Mouse (Mus musculus): ENCODE data around the gene Tefm. TPM values are rescaled to one million over a fixed set of nuclear protein-coding genes. Genes with fewer than 3 reads are reported as not detected.

The Tefm gene
- polyA plus RNA-seq, 1 experiment from 2014 or later = 25.4 TPM

DNA sequence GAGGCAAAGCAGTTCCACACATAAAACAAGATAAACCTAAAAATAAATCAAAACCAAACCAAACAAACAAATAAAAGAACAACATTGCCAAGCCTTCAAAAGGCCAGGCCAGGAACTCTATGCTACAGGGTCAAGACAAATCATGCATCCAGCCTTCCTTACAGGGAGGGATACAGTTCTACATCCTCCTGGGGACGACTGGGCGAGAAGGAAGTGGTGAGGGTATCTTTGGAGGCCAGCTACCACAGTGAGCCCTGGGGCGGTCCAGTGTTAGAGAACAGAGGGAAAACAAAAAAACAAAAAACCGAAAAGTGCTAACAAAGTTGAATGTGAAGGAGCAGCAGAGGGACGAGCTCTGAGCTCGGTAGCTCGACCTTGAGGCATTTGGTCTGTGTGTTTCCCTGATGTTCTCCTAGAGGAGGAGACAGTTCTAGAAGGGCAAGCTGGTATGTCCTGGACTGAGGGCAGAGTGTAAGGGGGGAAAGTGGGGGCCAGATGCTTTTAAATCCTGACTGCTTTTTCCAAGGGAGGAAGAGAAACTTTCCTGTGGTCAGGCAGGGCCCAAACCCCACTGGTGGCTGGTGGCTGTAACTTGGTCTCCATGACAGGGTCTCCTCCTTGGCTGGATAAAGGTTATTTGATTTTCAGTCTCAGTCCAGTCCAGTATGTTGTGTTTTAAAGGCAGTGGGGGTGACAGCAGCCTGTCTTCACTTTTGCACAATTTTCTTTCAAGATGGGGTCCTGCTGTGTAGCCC is 21.6 kb upstream of the Tefm start:
- Histone ChIP-seq H3K4me3 (replicated peaks; ENCODE audit: low read depth, low read length) (no peak overlapping the region), H3K27ac (replicated peaks; ENCODE audit: low read depth, low read length) (no peak overlapping the region), H3K36me3 (ENCODE audit: control insufficient read depth, insufficient read depth, low read length) (no peaks in the 10 kb centered on the region), H3K4me1 (ENCODE audit: control insufficient read depth, insufficient read depth, low read length) (no peaks in the 10 kb centered on the region), H3K4me2 (ENCODE audit: low read length) (no peak overlapping the region), H3K9me3 (ENCODE audit: control insufficient read depth, low read length) (no peaks in the 10 kb centered on the region), H3K9ac (replicated peaks; ENCODE audit: low read length) (no peak overlapping the region), H3K27me3 (ENCODE audit: control insufficient read depth, insufficient read depth, low read length) (no peaks in the 10 kb centered on the region)
- 78% methylated on average over 7 of the region's 7 CpGs for WGBS
- DNase-seq (no peak), ATAC-seq (ENCODE audit: low FRiP score, low TSS enrichment) (no peak)

GRCm38 (mm10) chr11:80161041-80161440 is 19.1 kb upstream of the Tefm start:
- Histone ChIP-seq H3K9me3 (ENCODE audit: control insufficient read depth, low read length) (no peaks in the 10 kb centered on the region), H3K27me3 (ENCODE audit: control insufficient read depth, insufficient read depth, low read length) (no peaks in the 10 kb centered on the region), H3K4me1 (ENCODE audit: control insufficient read depth, insufficient read depth, low read length) (no peaks in the 10 kb centered on the region), H3K9ac (replicated peaks; ENCODE audit: low read length) (no peak overlapping the region), H3K4me3 (replicated peaks; ENCODE audit: low read depth, low read length) (no peak overlapping the region), H3K36me3 (ENCODE audit: control insufficient read depth, insufficient read depth, low read length) (no peaks in the 10 kb centered on the region), H3K27ac (replicated peaks; ENCODE audit: low read depth, low read length) (no peak overlapping the region), H3K4me2 (ENCODE audit: low read length) (no peak overlapping the region)
- DNase-seq (no peak), ATAC-seq (ENCODE audit: low FRiP score, low TSS enrichment) (no peak)
- WGBS = 82% methylated on average over 4 of the region's 4 CpGs

DNA sequence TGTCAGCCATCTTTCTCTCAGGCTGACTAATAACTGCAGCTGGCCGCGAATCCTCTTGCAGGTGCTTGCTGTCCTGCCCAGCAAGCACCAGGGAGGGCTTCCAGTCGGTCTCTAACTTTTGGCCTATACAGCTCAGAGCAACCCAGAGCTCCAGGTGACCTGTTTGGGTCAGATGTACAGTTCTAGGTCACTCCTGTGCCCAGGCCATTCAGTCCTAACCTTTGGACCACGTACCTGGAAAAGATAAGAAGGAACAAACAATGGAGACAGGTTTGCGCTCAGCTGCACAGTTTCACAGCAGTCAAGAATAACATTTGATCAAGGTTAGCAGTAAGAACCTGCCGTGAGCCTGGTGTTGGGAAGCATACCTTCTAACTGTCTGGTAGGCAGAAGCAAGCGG is 17.0 kb upstream of the Tefm start:
- DNase-seq (no peak), ATAC-seq (ENCODE audit: low FRiP score, low TSS enrichment) (no peak)
- WGBS = 83% methylated on average over 7 of the region's 7 CpGs
- H3K4me2 ChIP-seq (ENCODE audit: low read length) = no peak overlapping the region
- H3K9me3 ChIP-seq (ENCODE audit: control insufficient read depth, low read length) = no peaks in the 10 kb centered on the region
- H3K9ac ChIP-seq (replicated peaks; ENCODE audit: low read length) = no peak overlapping the region
- 0 out of 2 replicates have a peak, but pooled peaks cover under 1% of the 10 kb centered on the region for H3K4me1 ChIP-seq (ENCODE audit: control insufficient read depth, insufficient read depth, low read length)
- no peaks in the 10 kb centered on the region for H3K36me3 ChIP-seq (ENCODE audit: control insufficient read depth, insufficient read depth, low read length)
- peaks cover 19% of the 10 kb centered on the region for H3K27me3 ChIP-seq (ENCODE audit: control insufficient read depth, insufficient read depth, low read length)
- no peak overlapping the region for H3K4me3 ChIP-seq (replicated peaks; ENCODE audit: low read depth, low read length)
- no peak overlapping the region for H3K27ac ChIP-seq (replicated peaks; ENCODE audit: low read depth, low read length)

DNA sequence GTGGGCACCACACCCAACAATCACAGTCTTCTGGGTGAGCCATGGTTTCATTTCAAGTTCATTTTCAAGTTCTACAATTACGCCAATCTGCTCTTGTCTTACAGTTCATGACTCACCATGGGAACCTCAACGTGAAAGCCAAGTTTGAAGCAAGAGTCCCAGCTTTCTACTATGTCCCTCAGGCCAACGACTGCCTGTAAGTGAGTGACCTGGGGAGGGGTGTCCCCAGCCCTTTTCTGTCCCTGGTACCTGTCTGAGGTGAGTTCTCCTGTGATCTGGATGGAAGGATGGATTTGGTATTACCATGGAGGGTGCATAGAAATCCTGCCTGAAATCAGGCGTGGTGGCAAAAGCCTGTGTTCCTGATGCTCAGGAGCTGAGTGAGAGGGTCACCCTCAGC is 14.9 kb upstream of the Tefm start:
- Histone ChIP-seq H3K27ac (replicated peaks; ENCODE audit: low read depth, low read length) (no peak overlapping the region), H3K36me3 (ENCODE audit: control insufficient read depth, insufficient read depth, low read length) (no peaks in the 10 kb centered on the region), H3K4me2 (ENCODE audit: low read length) (no peak overlapping the region), H3K4me1 (ENCODE audit: control insufficient read depth, insufficient read depth, low read length) (0 out of 2 replicates have a peak, but pooled peaks cover 4% of the 10 kb centered on the region), H3K9ac (replicated peaks; ENCODE audit: low read length) (no peak overlapping the region), H3K4me3 (replicated peaks; ENCODE audit: low read depth, low read length) (no peak overlapping the region), H3K9me3 (ENCODE audit: control insufficient read depth, low read length) (no peaks in the 10 kb centered on the region), H3K27me3 (ENCODE audit: control insufficient read depth, insufficient read depth, low read length) (peaks cover 31% of the 10 kb centered on the region)
- DNase-seq (no peak), ATAC-seq (ENCODE audit: low FRiP score, low TSS enrichment) (no peak)
- whole genome bisulfite sequencing = 82% methylated on average over 4 of the region's 4 CpGs

GRCm38 (mm10) chr11:80155961-80156360 is 14.0 kb upstream of the Tefm start:
- no peak overlapping the region for H3K9ac ChIP-seq (replicated peaks; ENCODE audit: low read length)
- H3K9me3 ChIP-seq (ENCODE audit: control insufficient read depth, low read length) = no peaks in the 10 kb centered on the region
- H3K27me3 ChIP-seq (ENCODE audit: control insufficient read depth, insufficient read depth, low read length) = peaks cover 31% of the 10 kb centered on the region
- DNase-seq (no peak), ATAC-seq (ENCODE audit: low FRiP score, low TSS enrichment) (no peak)
- H3K4me3 ChIP-seq (replicated peaks; ENCODE audit: low read depth, low read length) = no peak overlapping the region
- H3K36me3 ChIP-seq (ENCODE audit: control insufficient read depth, insufficient read depth, low read length) = no peaks in the 10 kb centered on the region
- WGBS = 89% methylated on average over 4 of the region's 4 CpGs
- H3K4me1 ChIP-seq (ENCODE audit: control insufficient read depth, insufficient read depth, low read length) = 0 out of 2 replicates have a peak, but pooled peaks cover 4% of the 10 kb centered on the region
- no peak overlapping the region for H3K27ac ChIP-seq (replicated peaks; ENCODE audit: low read depth, low read length)
- no peak overlapping the region for H3K4me2 ChIP-seq (ENCODE audit: low read length)

- 0 out of 2 replicates have a peak, but pooled peaks cover 4% of the 10 kb centered on the region for H3K4me1 ChIP-seq (ENCODE audit: control insufficient read depth, insufficient read depth, low read length)
- no peak for DNase-seq
- H3K27me3 ChIP-seq (ENCODE audit: control insufficient read depth, insufficient read depth, low read length) = peaks cover 31% of the 10 kb centered on the region
- WGBS = 87% methylated on average over 8 of the region's 8 CpGs
- no peaks in the 10 kb centered on the region for H3K36me3 ChIP-seq (ENCODE audit: control insufficient read depth, insufficient read depth, low read length)
- H3K9ac ChIP-seq (replicated peaks; ENCODE audit: low read length) = no peak overlapping the region
- H3K9me3 ChIP-seq (ENCODE audit: control insufficient read depth, low read length) = no peaks in the 10 kb centered on the region
- no peak for ATAC-seq (ENCODE audit: low FRiP score, low TSS enrichment)
- H3K4me2 ChIP-seq (ENCODE audit: low read length) = no peak overlapping the region
- no peak overlapping the region for H3K27ac ChIP-seq (replicated peaks; ENCODE audit: low read depth, low read length)
- no peak overlapping the region for H3K4me3 ChIP-seq (replicated peaks; ENCODE audit: low read depth, low read length)
Measured at GRCm38 (mm10) chr11:80155541-80155940, 13.6 kb upstream of the Tefm start.

GRCm38 (mm10) chr11:80154501-80154900 is 12.5 kb upstream of the Tefm start:
- 0 out of 2 replicates have a peak, but pooled peaks cover 4% of the 10 kb centered on the region for H3K4me1 ChIP-seq (ENCODE audit: control insufficient read depth, insufficient read depth, low read length)
- H3K9me3 ChIP-seq (ENCODE audit: control insufficient read depth, low read length) = no peaks in the 10 kb centered on the region
- H3K36me3 ChIP-seq (ENCODE audit: control insufficient read depth, insufficient read depth, low read length) = no peaks in the 10 kb centered on the region
- WGBS = 27% methylated on average over 25 of the region's 25 CpGs
- DNase-seq = no peak
- peak overlapping the region; percentile 67 for H3K4me2 ChIP-seq (ENCODE audit: low read length)
- peaks cover 31% of the 10 kb centered on the region for H3K27me3 ChIP-seq (ENCODE audit: control insufficient read depth, insufficient read depth, low read length)
- no peak for ATAC-seq (ENCODE audit: low FRiP score, low TSS enrichment)
- H3K9ac ChIP-seq (replicated peaks; ENCODE audit: low read length) = peak overlapping the region; percentile 34; the same call in 1 of the 2 replicates
- peak overlapping the region; percentile 41 for H3K4me3 ChIP-seq (replicated peaks; ENCODE audit: low read depth, low read length)
- H3K27ac ChIP-seq (replicated peaks; ENCODE audit: low read depth, low read length) = no peak overlapping the region

DNA sequence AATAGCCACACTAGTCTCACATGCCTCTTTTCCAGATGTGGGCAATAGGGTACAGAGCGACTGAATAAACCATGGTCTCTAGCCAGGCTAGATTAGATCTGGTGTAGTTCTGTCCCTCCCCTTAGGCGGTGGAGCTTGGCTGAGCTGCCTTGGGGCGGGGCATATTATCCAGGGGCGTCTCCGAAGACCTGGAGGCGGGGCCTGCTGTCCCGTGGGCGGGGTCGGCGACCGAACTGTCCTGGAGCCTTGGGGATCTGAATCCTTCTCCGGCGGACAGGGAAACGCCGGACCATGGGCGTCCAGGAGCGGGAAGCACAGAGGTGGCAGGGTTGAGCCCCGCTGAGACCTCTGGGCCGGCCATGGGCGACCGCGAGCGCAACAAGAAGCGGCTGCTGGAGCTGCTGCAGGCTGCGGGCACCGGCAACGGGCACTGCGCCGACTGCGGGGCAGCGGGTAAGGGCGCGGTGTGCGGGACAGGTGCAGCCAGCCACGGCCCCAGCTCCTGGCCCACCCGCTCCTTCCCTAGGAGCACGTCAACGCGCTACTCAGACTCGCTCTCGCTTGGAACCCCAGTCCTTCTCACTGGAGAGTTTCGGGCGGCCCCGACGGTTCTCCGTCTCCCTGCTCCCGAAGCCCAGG is 12.0 kb upstream of the Tefm start, which contains the start of gene Adap2:
Gene Adap2, plus strand, starts transcription at position 249 of the 639 bp plus-strand sequence.
- Histone ChIP-seq H3K9ac (replicated peaks; ENCODE audit: low read length) (peak within 1 kb of the TSS; percentile 34; the same call in 1 of the 2 replicates), H3K27ac (replicated peaks; ENCODE audit: low read depth, low read length) (no peak within 1 kb of the TSS), H3K36me3 (ENCODE audit: control insufficient read depth, insufficient read depth, low read length) (no peaks in the 10 kb centered on the region), H3K4me3 (replicated peaks; ENCODE audit: low read depth, low read length) (peak within 1 kb of the TSS; percentile 41), H3K9me3 (ENCODE audit: control insufficient read depth, low read length) (no peaks in the 10 kb centered on the region), H3K27me3 (ENCODE audit: control insufficient read depth, insufficient read depth, low read length) (peaks cover 31% of the 10 kb centered on the region), H3K4me2 (ENCODE audit: low read length) (peak within 1 kb of the TSS; percentile 67), H3K4me1 (ENCODE audit: control insufficient read depth, insufficient read depth, low read length) (0 out of 2 replicates have a peak, but pooled peaks cover 4% of the 10 kb centered on the region)
- DNase-seq (peak; percentile 68), ATAC-seq (ENCODE audit: low FRiP score, low TSS enrichment) (no peak)
- WGBS = under 1% methylated on average over 45 of the region's 47 CpGs

Data from midbrain, embryonic 14.5 days (tissue).